Mouse (Mus musculus): Measurements from ENCODE around the gene Oat. TPM values are rescaled to one million over a fixed set of nuclear protein-coding genes. Genes with fewer than 3 reads are reported as not detected.
A peak's percentile ranks its signal among the peaks of the same experiment; 100 is the strongest.

Oat gene
- total and polyA plus RNA-seq, 3 experiments: 161 to 197 (median 170) TPM

- Histone ChIP-seq H3K9ac (ENCODE audit: low read depth, low read length) (no peak overlapping the region), H3K4me1 (ENCODE audit: control insufficient read depth, insufficient read depth, low read length) (peaks cover 12% of the 10 kb centered on the region), H3K36me3 (ENCODE audit: control insufficient read depth, insufficient read depth, low read length) (peaks cover 17% of the 10 kb centered on the region), H3K79me2 (replicated peaks; ENCODE audit: control insufficient read depth, insufficient read depth, low read length) (0 out of 2 replicates have a peak, but pooled peaks cover 3% of the 10 kb centered on the region), H3K4me3 (no peak overlapping the region), H3K27me3 (ENCODE audit: control insufficient read depth, insufficient read depth, low read length) (no peaks in the 10 kb centered on the region), H3K27ac (no peak overlapping the region)
- TF ChIP-seq EP300 (IDR thresholded peaks at IDR 0.05; ENCODE audit: insufficient read depth, low read depth, low read length) (no peak), CTCF (IDR thresholded peaks at IDR 0.05) (no peak), POLR2A (IDR thresholded peaks at IDR 0.05; ENCODE audit: insufficient read depth, low read depth, low read length) (no peak)
- intact Hi-C loops (cut with DNase I): no loop called here
- DNase-seq: no peak
- 87% methylated on average over 5 of the region's 5 CpGs for WGBS
These were observed 1.6 kb downstream of the Oat start for GRCm38 (mm10) chr7:132574646-132575045.

DNA sequence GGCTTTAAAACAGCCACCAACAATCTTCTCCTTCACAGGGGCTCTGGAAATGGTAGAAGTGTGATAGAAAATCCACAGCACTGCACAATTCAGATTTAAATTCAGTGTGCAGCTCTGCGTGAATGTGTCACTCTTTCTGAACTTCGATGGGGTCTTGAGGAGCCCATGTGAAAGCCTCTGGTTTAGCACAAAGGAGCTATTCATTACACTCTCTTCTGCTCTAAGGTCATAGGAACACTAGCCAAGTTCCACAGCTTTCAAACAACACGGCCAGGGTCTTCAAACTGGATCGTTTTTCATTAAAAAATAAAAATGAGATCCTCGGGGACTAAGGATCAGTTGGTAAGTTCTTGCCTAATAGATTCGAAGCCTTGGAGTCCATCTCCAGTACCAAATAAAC is 3.0 kb downstream of the Oat start:
- Histone ChIP-seq H3K79me2 (replicated peaks; ENCODE audit: control insufficient read depth, insufficient read depth, low read length) (0 out of 2 replicates have a peak, but pooled peaks cover 3% of the 10 kb centered on the region), H3K27ac (peak overlapping the region; percentile 2; the same call in 1 of the 2 replicates), H3K36me3 (ENCODE audit: control insufficient read depth, insufficient read depth, low read length) (peaks cover 30% of the 10 kb centered on the region), H3K4me1 (ENCODE audit: control insufficient read depth, insufficient read depth, low read length) (peaks cover 15% of the 10 kb centered on the region), H3K4me3 (no peak overlapping the region), H3K27me3 (ENCODE audit: control insufficient read depth, insufficient read depth, low read length) (no peaks in the 10 kb centered on the region), H3K9ac (ENCODE audit: low read depth, low read length) (no peak overlapping the region)
- 66% methylated on average over 6 of the region's 6 CpGs for WGBS
- intact Hi-C loops (cut with DNase I): no loop called here
- DNase-seq: no peak
- TF ChIP-seq CTCF (IDR thresholded peaks at IDR 0.05) (no peak), POLR2A (IDR thresholded peaks at IDR 0.05; ENCODE audit: insufficient read depth, low read depth, low read length) (no peak), EP300 (IDR thresholded peaks at IDR 0.05; ENCODE audit: insufficient read depth, low read depth, low read length) (no peak)

- Histone ChIP-seq H3K4me3 (no peak overlapping the region), H3K4me1 (ENCODE audit: control insufficient read depth, insufficient read depth, low read length) (peaks cover 15% of the 10 kb centered on the region), H3K36me3 (ENCODE audit: control insufficient read depth, insufficient read depth, low read length) (peaks cover 32% of the 10 kb centered on the region), H3K9ac (ENCODE audit: low read depth, low read length) (no peak overlapping the region), H3K27ac (peak overlapping the region; percentile 2; the same call in 1 of the 2 replicates), H3K27me3 (ENCODE audit: control insufficient read depth, insufficient read depth, low read length) (no peaks in the 10 kb centered on the region), H3K79me2 (replicated peaks; ENCODE audit: control insufficient read depth, insufficient read depth, low read length) (0 out of 2 replicates have a peak, but pooled peaks cover 3% of the 10 kb centered on the region)
- TF ChIP-seq EP300 (IDR thresholded peaks at IDR 0.05; ENCODE audit: insufficient read depth, low read depth, low read length) (no peak), CTCF (IDR thresholded peaks at IDR 0.05) (no peak)
- 66% methylated on average over 3 of the region's 3 CpGs for WGBS
- DNase-seq: no peak
- intact Hi-C loops (cut with DNase I): no loop called here
These were observed 3.5 kb downstream of the Oat start for GRCm38 (mm10) chr7:132572738-132573137.

DNA sequence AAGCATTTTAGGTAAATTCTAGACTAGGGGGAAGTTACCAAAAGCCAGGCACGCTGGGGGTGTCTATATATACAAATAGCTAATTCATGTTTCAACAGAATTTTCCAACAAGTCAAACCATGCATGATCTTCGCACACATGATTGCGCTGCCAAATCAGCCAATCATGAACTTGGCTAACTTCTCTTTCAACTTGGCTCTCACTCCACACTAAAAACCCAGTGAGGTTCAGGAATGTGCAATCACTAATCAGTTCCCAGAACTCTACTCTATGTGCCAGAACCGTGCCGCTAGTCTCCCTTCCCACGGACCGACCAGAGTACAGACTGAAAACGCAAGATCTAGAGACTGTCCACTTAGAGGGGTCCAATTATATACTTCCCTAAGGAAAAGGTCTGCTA is 4.7 kb downstream of the Oat start:
- intact Hi-C loops (cut with DNase I): no loop called here
- no peak overlapping the region for H3K27ac ChIP-seq
- no peak for DNase-seq
- H3K36me3 ChIP-seq (ENCODE audit: control insufficient read depth, insufficient read depth, low read length): peaks cover 38% of the 10 kb centered on the region
- TF ChIP-seq POLR2A (IDR thresholded peaks at IDR 0.05; ENCODE audit: insufficient read depth, low read depth, low read length) (no peak), CTCF (IDR thresholded peaks at IDR 0.05) (no peak), EP300 (IDR thresholded peaks at IDR 0.05; ENCODE audit: insufficient read depth, low read depth, low read length) (no peak)
- H3K27me3 ChIP-seq (ENCODE audit: control insufficient read depth, insufficient read depth, low read length): no peaks in the 10 kb centered on the region
- H3K79me2 ChIP-seq (replicated peaks; ENCODE audit: control insufficient read depth, insufficient read depth, low read length): 0 out of 2 replicates have a peak, but pooled peaks cover 3% of the 10 kb centered on the region
- H3K4me1 ChIP-seq (ENCODE audit: control insufficient read depth, insufficient read depth, low read length): peaks cover 13% of the 10 kb centered on the region
- H3K9ac ChIP-seq (ENCODE audit: low read depth, low read length): no peak overlapping the region
- no peak overlapping the region for H3K4me3 ChIP-seq
- 30% methylated on average over 8 of the region's 8 CpGs for WGBS

GRCm38 (mm10) chr7:132570071-132570470 is 6.1 kb downstream of the Oat start:
- DNase-seq: peak in 1 of 2 experiments; percentile 57
- Histone ChIP-seq H3K4me3 (no peak overlapping the region), H3K4me1 (ENCODE audit: control insufficient read depth, insufficient read depth, low read length) (peaks cover 11% of the 10 kb centered on the region), H3K79me2 (replicated peaks; ENCODE audit: control insufficient read depth, insufficient read depth, low read length) (0 out of 2 replicates have a peak, but pooled peaks cover 3% of the 10 kb centered on the region), H3K9ac (ENCODE audit: low read depth, low read length) (no peak overlapping the region), H3K27me3 (ENCODE audit: control insufficient read depth, insufficient read depth, low read length) (no peaks in the 10 kb centered on the region), H3K36me3 (ENCODE audit: control insufficient read depth, insufficient read depth, low read length) (peaks cover 38% of the 10 kb centered on the region), H3K27ac (peak overlapping the region; percentile 27)
- WGBS: 53% methylated on average over 5 of the region's 5 CpGs
- TF ChIP-seq POLR2A (IDR thresholded peaks at IDR 0.05; ENCODE audit: insufficient read depth, low read depth, low read length): no peak
- peak; percentile 42; the same call in 1 of the 2 replicates for TF ChIP-seq EP300 (IDR thresholded peaks at IDR 0.05; ENCODE audit: insufficient read depth, low read depth, low read length)
- intact Hi-C loops (cut with DNase I): no loop called here

DNA sequence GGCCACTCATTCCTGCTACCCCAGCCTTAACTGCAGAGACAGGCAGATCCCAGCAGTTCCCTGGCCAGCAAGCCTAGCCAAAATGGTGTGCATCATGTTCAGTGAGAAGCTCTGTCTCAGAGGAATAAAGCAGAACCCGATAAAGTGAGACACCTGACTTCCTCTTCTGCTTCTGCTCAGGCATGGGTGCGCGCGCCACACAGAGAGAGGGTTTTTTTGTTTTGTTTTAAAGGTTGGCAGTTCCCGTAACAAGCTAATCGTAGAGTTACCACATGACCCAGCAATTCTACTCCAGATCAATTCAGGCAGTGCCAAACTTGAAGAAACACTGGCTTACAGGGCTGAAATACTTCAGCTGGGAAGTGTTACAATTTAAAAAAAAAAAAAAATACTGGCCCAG is 7.4 kb downstream of the Oat start:
- Histone ChIP-seq H3K9ac (ENCODE audit: low read depth, low read length) (no peak overlapping the region), H3K36me3 (ENCODE audit: control insufficient read depth, insufficient read depth, low read length) (peaks cover 34% of the 10 kb centered on the region), H3K4me3 (no peak overlapping the region), H3K79me2 (replicated peaks; ENCODE audit: control insufficient read depth, insufficient read depth, low read length) (0 out of 2 replicates have a peak, but pooled peaks cover 3% of the 10 kb centered on the region), H3K27me3 (ENCODE audit: control insufficient read depth, insufficient read depth, low read length) (no peaks in the 10 kb centered on the region), H3K4me1 (ENCODE audit: control insufficient read depth, insufficient read depth, low read length) (peaks cover 10% of the 10 kb centered on the region), H3K27ac (no peak overlapping the region)
- intact Hi-C loops (cut with DNase I): no loop called here
- DNase-seq: peak in 1 of 2 experiments; percentile 60
- WGBS: 60% methylated on average over 6 of the region's 6 CpGs
- TF ChIP-seq EP300 (IDR thresholded peaks at IDR 0.05; ENCODE audit: insufficient read depth, low read depth, low read length) (no peak), CTCF (IDR thresholded peaks at IDR 0.05) (no peak), POLR2A (IDR thresholded peaks at IDR 0.05; ENCODE audit: insufficient read depth, low read depth, low read length) (no peak)

All from heart, adult 2 months (tissue).